Mouse (Mus musculus): ENCODE results near the gene Syt15.

DNA sequence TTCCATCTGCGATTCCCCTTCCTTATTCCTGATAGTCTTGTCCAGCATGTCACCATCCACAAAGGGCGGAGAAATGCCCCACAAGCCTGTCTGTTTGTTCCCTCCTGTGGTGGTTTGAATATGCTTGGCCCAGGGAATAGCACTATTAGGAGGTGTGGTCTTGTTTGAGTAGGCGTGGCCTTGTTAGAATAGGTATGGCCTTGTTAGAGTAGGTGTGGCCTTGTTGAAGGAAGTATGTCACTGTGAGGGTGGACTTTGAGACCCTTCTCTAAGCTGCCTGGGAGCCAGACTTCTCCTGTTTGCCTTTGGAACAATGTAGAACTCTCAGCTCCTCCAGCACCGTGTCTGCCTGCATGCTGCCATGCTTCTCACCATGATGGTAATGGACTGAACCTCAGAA lies 9.5 kb upstream of the Syt15 start:
- TF ChIP-seq CTCF (IDR thresholded peaks at IDR 0.05) (no peak), EP300 (IDR thresholded peaks at IDR 0.05) (no peak)
